Mouse (Mus musculus): ENCODE measurements around the gene N4bp2l2.

- TF ChIP-seq POLR2A (IDR thresholded peaks at IDR 0.05; ENCODE audit: low read depth, low read length) (no peak), CTCF (conservative IDR thresholded peaks at IDR 0.05; ENCODE audit: insufficient read depth, insufficient read length, low read depth, low read length) (no peak)
Observed at GRCm38 (mm10) chr5:150583622-150584336, 82.2 kb downstream of the N4bp2l2 start.
